Mouse (Mus musculus) limb, embryonic 11.5 days (tissue): ENCODE measurements around the gene Eef1a1. TPM values are rescaled to one million over a fixed set of nuclear protein-coding genes. Genes with fewer than 3 reads are reported as not detected.

ENCODE experiments used
- ATAC-seq: fragments of 200-750 bp; cut with Nextera tagmentation; 2 replicates; pipeline ENCODE4 v1.8.0; 2017; ENCODE audit warnings: low read depth; ENCODE audit not compliant: insufficient number of reproducible peaks, low FRiP score, low TSS enrichment
- DNase-seq: peaks from one replicate; pipeline ENCODE4 v3.0.0-alpha.2; 2015; ENCODE audit warnings: low spot score
- H3K27ac ChIP-seq: fragments of 300-500 bp; sonication (generic); replicated peaks from 2 replicates; pipeline ENCODE4 v1.5.1; 2014; ENCODE audit warnings: low read depth, mild to moderate bottlenecking, low read length
- H3K27me3 ChIP-seq: fragments of 300-500 bp; sonication (generic); 2 replicates; pipeline ENCODE4 v1.6.1; 2014; ENCODE audit warnings: mild to moderate bottlenecking, low read length, mixed read lengths; ENCODE audit not compliant: control insufficient read depth, insufficient read depth
- H3K36me3 ChIP-seq: fragments of 300-500 bp; sonication (generic); 2 replicates; pipeline ENCODE4 v1.6.1; 2014; ENCODE audit warnings: mild to moderate bottlenecking, low read length, moderate library complexity, mixed read lengths; ENCODE audit not compliant: control insufficient read depth, insufficient read depth
- H3K4me1 ChIP-seq: fragments of 300-500 bp; sonication (generic); 2 replicates; pipeline ENCODE4 v1.6.1; 2014; ENCODE audit warnings: low read length, mixed read lengths; ENCODE audit not compliant: control insufficient read depth, insufficient read depth
- H3K4me2 ChIP-seq: fragments of 300-500 bp; sonication (generic); 2 replicates; pipeline ENCODE4 v1.6.1; 2014; ENCODE audit warnings: low read depth, mild to moderate bottlenecking, moderate library complexity; ENCODE audit not compliant: severe bottlenecking
- H3K4me3 ChIP-seq: fragments of 300-500 bp; sonication (generic); 2 replicates; pipeline ENCODE4 v1.5.1; 2014; ENCODE audit warnings: low read depth, low read length
- H3K9ac ChIP-seq: fragments of 300-500 bp; sonication (generic); 2 replicates; pipeline ENCODE4 v1.6.1; 2014; ENCODE audit warnings: mild to moderate bottlenecking, low read length
- H3K9me3 ChIP-seq: fragments of 300-500 bp; sonication (generic); 2 replicates; pipeline ENCODE4 v1.6.1; 2016; ENCODE audit warnings: low read length; ENCODE audit not compliant: control insufficient read depth
- WGBS: fragments of 180-500 bp; shearing (Covaris S2); extraction: QIAGEN DNeasy Blood & Tissue Kit; methylation state at CpG from one replicate; pipeline ENCODE4 v1.1.7; 2014; 5-methylcytosine and 5-hydroxymethylcytosine counted together
- polyA plus RNA-seq: library from polyadenylated mRNA; unstranded; fragments of >200 nt; fragmentation: Nextera tagmentation; extraction: Ambion mirVana; gene quantifications from 2 replicates; pipeline ENCODE4 v1.2.1, GENCODE M21; 2014

The Eef1a1 gene
- polyA plus RNA-seq, 1 experiment from 2014 or later = 5,240 TPM

DNA sequence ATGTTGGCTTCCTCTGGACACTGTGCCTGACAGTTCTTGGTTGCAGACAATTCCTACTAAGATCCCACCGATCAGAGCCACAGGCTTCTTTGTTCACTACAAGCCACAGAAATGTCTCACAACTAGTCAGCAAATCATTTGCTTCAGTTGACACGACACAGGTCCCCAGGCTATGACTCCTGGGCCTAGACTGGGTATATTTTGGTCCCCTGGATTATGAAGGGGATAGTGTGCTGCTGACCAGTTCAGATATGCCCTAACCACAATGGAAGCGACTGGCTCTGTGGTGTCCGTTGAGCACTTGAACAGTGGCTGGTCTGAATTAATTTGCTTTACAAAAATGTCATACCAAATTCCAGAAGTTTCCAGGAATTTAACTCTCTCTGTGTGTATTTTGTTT lies 25.7 kb upstream of the Eef1a1 start:
- Histone ChIP-seq H3K27ac (no peak overlapping the region), H3K4me1 (peaks cover under 1% of the 10 kb centered on the region; the same call in 1 of the 2 replicates), H3K27me3 (no peaks in the 10 kb centered on the region), H3K4me2 (no peak overlapping the region), H3K9ac (no peak overlapping the region), H3K36me3 (no peaks in the 10 kb centered on the region), H3K4me3 (no peak overlapping the region), H3K9me3 (no peaks in the 10 kb centered on the region)
- no peak for ATAC-seq
- 90% methylated on average over 4 of the region's 4 CpGs for WGBS
- no peak for DNase-seq

GRCm38 (mm10) chr9:78513776-78514500 lies 25.0 kb upstream of the Eef1a1 start:
- no peak overlapping the region for H3K9ac ChIP-seq
- H3K4me3 ChIP-seq = no peak overlapping the region
- H3K9me3 ChIP-seq = no peaks in the 10 kb centered on the region
- no peaks in the 10 kb centered on the region for H3K4me1 ChIP-seq
- DNase-seq (no peak), ATAC-seq (no peak)
- H3K27ac ChIP-seq = no peak overlapping the region
- H3K4me2 ChIP-seq = no peak overlapping the region
- H3K27me3 ChIP-seq = no peaks in the 10 kb centered on the region
- 68% methylated on average over 6 of the region's 6 CpGs for WGBS
- H3K36me3 ChIP-seq = no peaks in the 10 kb centered on the region

- no peak overlapping the region for H3K9ac ChIP-seq
- 94% methylated on average over 5 of the region's 5 CpGs for WGBS
- no peaks in the 10 kb centered on the region for H3K9me3 ChIP-seq
- no peak overlapping the region for H3K4me2 ChIP-seq
- no peaks in the 10 kb centered on the region for H3K36me3 ChIP-seq
- ATAC-seq = no peak
- no peak overlapping the region for H3K4me3 ChIP-seq
- no peak for DNase-seq
- H3K4me1 ChIP-seq = no peaks in the 10 kb centered on the region
- H3K27ac ChIP-seq = no peak overlapping the region
- no peaks in the 10 kb centered on the region for H3K27me3 ChIP-seq
Measured at GRCm38 (mm10) chr9:78511705-78512104, 22.8 kb upstream of the Eef1a1 start.

- Histone ChIP-seq H3K9me3 (no peaks in the 10 kb centered on the region), H3K9ac (no peak overlapping the region), H3K27ac (no peak overlapping the region), H3K4me2 (no peak overlapping the region), H3K36me3 (no peaks in the 10 kb centered on the region), H3K4me3 (no peak overlapping the region), H3K4me1 (no peaks in the 10 kb centered on the region), H3K27me3 (no peaks in the 10 kb centered on the region)
- no peak for ATAC-seq
- WGBS = 89% methylated on average over 16 of the region's 16 CpGs
- DNase-seq = no peak
Measured at GRCm38 (mm10) chr9:78508106-78508786, 19.3 kb upstream of the Eef1a1 start.

DNA sequence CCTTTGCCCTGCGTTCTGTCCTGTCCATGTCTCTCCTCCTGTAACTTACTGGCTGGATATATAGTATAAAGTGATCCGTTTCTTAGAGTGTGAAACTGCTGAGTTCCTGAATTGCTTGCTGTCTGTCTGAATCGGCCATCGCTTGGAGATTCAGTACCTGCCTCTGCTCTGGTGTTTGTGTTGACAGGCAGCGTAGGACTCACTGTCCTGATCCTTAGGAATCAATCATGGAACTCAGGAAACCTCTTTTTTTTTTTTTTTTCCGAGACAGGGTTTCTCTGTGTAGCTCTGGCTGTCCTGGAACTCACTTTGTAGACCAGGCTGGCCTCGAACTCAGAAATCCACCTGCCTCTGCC lies 17.7 kb upstream of the Eef1a1 start:
- Histone ChIP-seq H3K9me3 (no peaks in the 10 kb centered on the region), H3K4me2 (no peak overlapping the region), H3K36me3 (no peaks in the 10 kb centered on the region), H3K9ac (no peak overlapping the region), H3K4me3 (no peak overlapping the region), H3K4me1 (no peaks in the 10 kb centered on the region), H3K27ac (no peak overlapping the region), H3K27me3 (no peaks in the 10 kb centered on the region)
- ATAC-seq (no peak), DNase-seq (no peak)
- whole genome bisulfite sequencing = 77% methylated on average over 7 of the region's 7 CpGs

GRCm38 (mm10) chr9:78506002-78506721 lies 17.2 kb upstream of the Eef1a1 start:
- DNase-seq = no peak
- Histone ChIP-seq H3K27ac (no peak overlapping the region), H3K9me3 (no peaks in the 10 kb centered on the region), H3K4me1 (no peaks in the 10 kb centered on the region), H3K27me3 (no peaks in the 10 kb centered on the region), H3K9ac (no peak overlapping the region), H3K4me2 (no peak overlapping the region), H3K4me3 (no peak overlapping the region), H3K36me3 (no peaks in the 10 kb centered on the region)
- ATAC-seq = no peak
- 53% methylated on average over 11 of the region's 11 CpGs for WGBS

DNA sequence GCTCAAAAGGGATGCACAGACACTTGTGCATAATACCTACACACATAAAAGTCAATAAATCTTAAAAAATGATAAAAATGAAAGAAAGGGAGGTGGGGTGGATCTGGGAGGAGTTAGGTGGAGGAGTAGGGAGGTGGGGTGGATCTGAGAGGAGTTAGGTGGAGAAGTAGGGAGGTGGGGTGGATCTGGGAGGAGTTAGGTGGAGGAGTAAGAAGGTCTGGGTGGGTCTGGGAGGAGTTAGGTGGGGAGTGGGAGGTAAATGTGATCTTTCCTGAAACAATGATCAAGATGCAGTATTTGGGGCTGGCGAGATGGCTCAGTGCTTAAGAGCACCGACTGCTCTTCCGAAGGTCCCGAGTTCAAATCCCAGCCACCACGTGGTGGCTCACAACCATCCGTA lies 16.3 kb upstream of the Eef1a1 start:
- Histone ChIP-seq H3K4me1 (no peaks in the 10 kb centered on the region), H3K9me3 (no peaks in the 10 kb centered on the region)
- 89% methylated on average over 6 of the region's 6 CpGs for WGBS

GRCm38 (mm10) chr9:78504679-78505078 lies 15.7 kb upstream of the Eef1a1 start:
- H3K4me1 ChIP-seq = no peaks in the 10 kb centered on the region

More for the DNA sequence above, 16.3 kb upstream of the Eef1a1 start:
- H3K9ac ChIP-seq = no peak overlapping the region
- no peaks in the 10 kb centered on the region for H3K36me3 ChIP-seq
- ATAC-seq (no peak), DNase-seq (no peak)
- H3K27me3 ChIP-seq = no peaks in the 10 kb centered on the region
- H3K27ac ChIP-seq = no peak overlapping the region
- H3K4me2 ChIP-seq = no peak overlapping the region
- H3K4me3 ChIP-seq = no peak overlapping the region

More at GRCm38 (mm10) chr9:78504679-78505078, 15.7 kb upstream of the Eef1a1 start:
- Histone ChIP-seq H3K4me3 (no peak overlapping the region), H3K36me3 (no peaks in the 10 kb centered on the region), H3K27me3 (no peaks in the 10 kb centered on the region), H3K4me2 (no peak overlapping the region), H3K9ac (no peak overlapping the region), H3K27ac (no peak overlapping the region), H3K9me3 (no peaks in the 10 kb centered on the region)
- no peak for DNase-seq
- ATAC-seq = no peak
- 81% methylated on average over 3 of the region's 3 CpGs for WGBS
